Mouse (Mus musculus): Measurements from ENCODE around the gene Zbed5.
"Not testable (repeated sequence)": the region's sequence is repeated elsewhere in the genome, so short reads cannot be mapped to it uniquely, and the experiment has no call there.

- not testable (repeated sequence) for TF ChIP-seq CTCF (conservative IDR thresholded peaks at IDR 0.05; ENCODE audit: insufficient read depth, insufficient read length, low read depth, low read length); POLR2A (IDR thresholded peaks at IDR 0.05; ENCODE audit: low read depth, low read length)
Observed at GRCm38 (mm10) chr5:129890390-129890789, 5.1 kb upstream of the Zbed5 start.

Data from kidney, adult 2 months (tissue).